Mouse (Mus musculus) liver, adult (tissue): ENCODE data around the gene Clcn6.

Source experiments
- GATA4 ChIP-seq: IDR thresholded peaks from 2 replicates; pipeline ENCODE4 v1.6.1; 2014; ENCODE audit warnings: mild to moderate bottlenecking, low read length; ENCODE audit not compliant: insufficient replicate concordance

The Clcn6 gene

GRCm38 (mm10) chr4:148033858-148034410, 4.7 kb downstream of the Clcn6 start:
- TF ChIP-seq GATA4 = no peak

- no peak for TF ChIP-seq GATA4
Observed at GRCm38 (mm10) chr4:148030506-148030905, 8.1 kb downstream of the Clcn6 start.

GRCm38 (mm10) chr4:148029297-148029696, 9.3 kb downstream of the Clcn6 start:
- no peak for TF ChIP-seq GATA4

- no peak for TF ChIP-seq GATA4
Observed at GRCm38 (mm10) chr4:148024003-148024402, 14.6 kb downstream of the Clcn6 start.

GRCm38 (mm10) chr4:148018410-148018809, 20.2 kb downstream of the Clcn6 start:
- TF ChIP-seq GATA4 = no peak

- TF ChIP-seq GATA4 = no peak
Observed at GRCm38 (mm10) chr4:148016981-148017380, 21.6 kb downstream of the Clcn6 start.

GRCm38 (mm10) chr4:148015418-148015817, 23.2 kb downstream of the Clcn6 start:
- TF ChIP-seq GATA4 = no peak

- no peak for TF ChIP-seq GATA4
Observed at GRCm38 (mm10) chr4:148012216-148012615, 26.4 kb downstream of the Clcn6 start.

GRCm38 (mm10) chr4:148011332-148011731, 27.3 kb downstream of the Clcn6 start:
- no peak for TF ChIP-seq GATA4

- no peak for TF ChIP-seq GATA4
Observed at GRCm38 (mm10) chr4:148009641-148010040, 29.0 kb downstream of the Clcn6 start.

GRCm38 (mm10) chr4:148008412-148008811, 30.2 kb downstream of the Clcn6 start:
- no peak for TF ChIP-seq GATA4

GRCm38 (mm10) chr4:148004361-148004760, 34.3 kb downstream of the Clcn6 start:
- no peak for TF ChIP-seq GATA4

- no peak for TF ChIP-seq GATA4
Observed at GRCm38 (mm10) chr4:148001866-148002265, 36.8 kb downstream of the Clcn6 start.

GRCm38 (mm10) chr4:148001013-148001789, 37.4 kb downstream of the Clcn6 start:
- no peak for TF ChIP-seq GATA4

GRCm38 (mm10) chr4:148000202-148000772, 38.3 kb downstream of the Clcn6 start, which contains the start of gene Nppa:
Gene Nppa (plus strand): TSS chr4:148000722.
- TF ChIP-seq GATA4 = no peak

GRCm38 (mm10) chr4:147995311-147995710, 43.3 kb downstream of the Clcn6 start:
- TF ChIP-seq GATA4 = no peak
